Mouse (Mus musculus) megakaryocyte, embryonic 14.5 days (primary cell): ENCODE data around the gene Islr. TPM values are rescaled to one million over a fixed set of nuclear protein-coding genes. Genes with fewer than 3 reads are reported as not detected.

Experiments
- H3K27me3 ChIP-seq: replicated peaks from 2 replicates; pipeline ENCODE3; 2012; ENCODE audit warnings: inconsistent platforms
- H3K36me3 ChIP-seq: replicated peaks from 2 replicates; pipeline ENCODE3; 2012; ENCODE audit warnings: low read length, inconsistent platforms, mixed read lengths
- H3K4me1 ChIP-seq: 2 replicates; pipeline ENCODE4 v1.6.1; 2012; ENCODE audit warnings: inconsistent platforms
- H3K4me3 ChIP-seq: replicated peaks from 2 replicates; pipeline ENCODE3; 2012; ENCODE audit warnings: moderate library complexity, mild to moderate bottlenecking, inconsistent platforms
- H3K9me3 ChIP-seq: 2 replicates; pipeline ENCODE4 v1.6.1; 2012; ENCODE audit warnings: inconsistent platforms
- FLI1 ChIP-seq: IDR thresholded peaks from 2 replicates; pipeline ENCODE4 v1.6.1; 2012; ENCODE audit warnings: low read length, inconsistent platforms, mixed read lengths
- GATA1 ChIP-seq: IDR thresholded peaks from 3 replicates; pipeline ENCODE4 v1.6.1; 2012; ENCODE audit warnings: mixed read lengths, low read length, inconsistent platforms, borderline replicate concordance
- polyA plus RNA-seq: library from polyadenylated mRNA; stranded (reverse); fragments of >175 nt; gene quantifications from 2 replicates; pipeline ENCODE4 v1.2.3, GENCODE M21; 2012; ENCODE audit warnings: low replicate concordance; ENCODE audit not compliant: insufficient read depth

Gene Islr
- polyA plus RNA-seq, 1 experiment = 0.07 TPM

- no peak overlapping the region for H3K4me3 ChIP-seq
- H3K4me1 ChIP-seq = peaks cover 33% of the 10 kb centered on the region
- peaks cover 91% of the 10 kb centered on the region for H3K27me3 ChIP-seq
- H3K36me3 ChIP-seq = no peaks in the 10 kb centered on the region
- no peak for TF ChIP-seq GATA1
- no peak for TF ChIP-seq FLI1
- H3K9me3 ChIP-seq = no peaks in the 10 kb centered on the region
Observed at GRCm38 (mm10) chr9:58115297-58115925, 88.7 kb downstream of the Islr start.

- no peaks in the 10 kb centered on the region for H3K36me3 ChIP-seq
- no peaks in the 10 kb centered on the region for H3K9me3 ChIP-seq
- peaks cover 30% of the 10 kb centered on the region for H3K4me1 ChIP-seq
- peaks cover 94% of the 10 kb centered on the region for H3K27me3 ChIP-seq
- TF ChIP-seq FLI1 (no peak), GATA1 (no peak)
- H3K4me3 ChIP-seq = no peak overlapping the region
Observed at GRCm38 (mm10) chr9:58114019-58114418, 90.1 kb downstream of the Islr start.

GRCm38 (mm10) chr9:58113279-58113884, 90.7 kb downstream of the Islr start:
- H3K36me3 ChIP-seq = no peaks in the 10 kb centered on the region
- H3K4me1 ChIP-seq = peaks cover 30% of the 10 kb centered on the region
- no peak overlapping the region for H3K4me3 ChIP-seq
- TF ChIP-seq GATA1 = no peak
- no peak for TF ChIP-seq FLI1
- H3K9me3 ChIP-seq = no peaks in the 10 kb centered on the region
- peaks cover 90% of the 10 kb centered on the region for H3K27me3 ChIP-seq

GRCm38 (mm10) chr9:58112866-58113278, 91.2 kb downstream of the Islr start:
- peaks cover 86% of the 10 kb centered on the region for H3K27me3 ChIP-seq
- TF ChIP-seq GATA1 = no peak
- no peak for TF ChIP-seq FLI1

GRCm38 (mm10) chr9:58112321-58112751, 91.8 kb downstream of the Islr start:
- Histone ChIP-seq H3K4me1 (peaks cover 30% of the 10 kb centered on the region), H3K9me3 (no peaks in the 10 kb centered on the region), H3K4me3 (no peak overlapping the region), H3K36me3 (no peaks in the 10 kb centered on the region), H3K27me3 (peaks cover 86% of the 10 kb centered on the region)
- no peak for TF ChIP-seq FLI1
- no peak for TF ChIP-seq GATA1

More at GRCm38 (mm10) chr9:58112866-58113278, 91.2 kb downstream of the Islr start:
- H3K36me3 ChIP-seq = no peaks in the 10 kb centered on the region
- H3K9me3 ChIP-seq = no peaks in the 10 kb centered on the region
- H3K4me3 ChIP-seq = no peak overlapping the region
- H3K4me1 ChIP-seq = peaks cover 30% of the 10 kb centered on the region

- no peaks in the 10 kb centered on the region for H3K36me3 ChIP-seq
- peaks cover 30% of the 10 kb centered on the region for H3K4me1 ChIP-seq
- no peak for TF ChIP-seq GATA1
- TF ChIP-seq FLI1 = no peak
- H3K27me3 ChIP-seq = peaks cover 86% of the 10 kb centered on the region
- H3K9me3 ChIP-seq = no peaks in the 10 kb centered on the region
- no peak overlapping the region for H3K4me3 ChIP-seq
Observed at GRCm38 (mm10) chr9:58111431-58111830, 92.7 kb downstream of the Islr start.

GRCm38 (mm10) chr9:58110787-58111186, 93.3 kb downstream of the Islr start:
- Histone ChIP-seq H3K27me3 (peaks cover 86% of the 10 kb centered on the region), H3K4me3 (no peak overlapping the region), H3K36me3 (no peaks in the 10 kb centered on the region), H3K4me1 (peaks cover 28% of the 10 kb centered on the region), H3K9me3 (no peaks in the 10 kb centered on the region)
- no peak for TF ChIP-seq GATA1
- TF ChIP-seq FLI1 = no peak

- TF ChIP-seq FLI1 = no peak
- no peak for TF ChIP-seq GATA1
- H3K4me3 ChIP-seq = no peak overlapping the region
- H3K27me3 ChIP-seq = peaks cover 88% of the 10 kb centered on the region
- no peaks in the 10 kb centered on the region for H3K9me3 ChIP-seq
- no peaks in the 10 kb centered on the region for H3K36me3 ChIP-seq
- peaks cover 3% of the 10 kb centered on the region; the same call in 1 of the 2 replicates for H3K4me1 ChIP-seq
Observed at GRCm38 (mm10) chr9:58107494-58107893, 96.6 kb downstream of the Islr start.

Other genes starting within 250 kb of the Islr start
- 1.1 and 7.5 TPM in 2 replicates for gene Cyp11a1, start 197.9 kb downstream of the Islr start, polyA plus RNA-seq
- gene Stra6, start 140.5 kb downstream of the Islr start, polyA plus RNA-seq = not detected in 2 replicates
- not detected in 2 replicates for gene Ccdc33, start 85.5 kb downstream of the Islr start, polyA plus RNA-seq
- gene Islr2, start within 50 bp of the Islr start, polyA plus RNA-seq = 0.09 TPM in 1 of 2 replicates, not detected in the other
- 28.7 and 29.2 TPM in 2 replicates for gene Pml, start 45.5 kb upstream of the Islr start, polyA plus RNA-seq
- 4.3 TPM in 1 of 2 replicates, not detected in the other for gene Stoml1, start 48.9 kb upstream of the Islr start, polyA plus RNA-seq
- gene Loxl1, start 108.9 kb upstream of the Islr start, polyA plus RNA-seq = not detected in 2 replicates
- gene Tbc1d21, start 166.1 kb upstream of the Islr start, polyA plus RNA-seq = not detected in 2 replicates